Mouse (Mus musculus): Measurements from ENCODE around the gene Gngt1. TPM values are rescaled to one million over a fixed set of nuclear protein-coding genes. Genes with fewer than 3 reads are reported as not detected.

Gngt1 gene
- polyA plus RNA-seq (2015; fragmentation: Nextera tagmentation; extraction: Ambion mirVana) = not detected in 2 replicates

DNA sequence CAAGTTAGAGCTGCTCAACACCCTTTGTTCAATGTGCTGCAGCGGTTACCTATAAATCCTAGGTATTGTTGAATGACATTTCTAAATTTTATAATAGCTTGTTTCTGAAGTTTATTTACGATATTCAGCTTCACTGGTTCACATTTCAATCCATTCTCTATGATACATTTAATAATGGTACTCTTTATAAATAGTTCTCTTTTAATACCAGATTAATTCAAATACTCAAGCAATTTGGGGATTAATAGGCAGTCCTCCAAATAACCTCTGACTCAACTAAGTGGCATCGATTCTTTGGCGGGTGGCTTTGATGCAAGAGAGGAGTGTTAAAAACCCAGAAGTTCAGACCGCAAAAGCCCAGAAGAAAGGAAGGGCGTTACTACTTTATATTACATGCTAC is at the start of gene Gngt1:
Gngt1 (plus strand) TSS at position 301 of the 400 bp plus-strand sequence.

DNA sequence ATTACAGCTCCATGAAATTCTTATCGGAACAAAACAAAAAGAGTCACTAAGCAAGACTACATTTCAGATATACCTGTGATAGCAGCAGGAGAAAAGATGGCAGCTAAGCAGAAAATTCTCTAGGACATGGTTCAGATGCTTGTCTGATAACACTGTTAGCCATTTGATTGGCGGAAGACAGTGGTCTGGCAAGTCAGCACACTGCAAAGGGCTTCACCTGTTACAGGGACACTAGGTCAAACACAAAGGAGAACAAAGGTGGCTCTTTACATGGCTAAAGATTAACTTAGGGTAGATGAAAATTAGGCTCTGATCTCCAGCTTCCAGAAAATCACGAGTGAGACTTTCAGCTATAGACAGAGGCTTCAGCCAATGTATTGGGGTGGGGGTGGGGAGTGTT is 4.8 kb upstream of the Gngt1 start, which contains the start of gene Tfpi2:
Tfpi2 (minus strand) TSS at position 170 of the 400 bp plus-strand sequence.

DNA sequence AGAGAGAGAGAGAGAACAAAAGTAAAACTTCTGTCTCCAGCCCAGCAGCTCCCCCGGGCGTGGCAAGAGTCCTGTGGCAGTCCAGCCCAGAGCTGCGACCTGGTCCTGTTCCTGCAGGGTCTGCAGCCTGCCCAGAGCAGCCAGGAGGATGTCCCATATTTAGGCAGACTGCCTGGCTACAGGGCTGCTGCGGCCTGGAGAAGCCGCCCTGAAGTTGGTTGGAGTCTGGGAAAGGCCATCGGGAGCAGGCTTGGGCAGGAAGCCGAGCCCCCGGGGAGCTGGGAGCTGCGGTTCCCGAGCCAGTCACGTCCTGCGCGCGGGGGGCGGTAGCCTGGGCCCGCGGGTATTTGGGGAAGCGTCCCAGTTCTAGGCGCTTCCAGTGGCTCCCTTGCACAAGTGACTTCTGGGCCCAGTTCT is 10.3 kb downstream of the Gngt1 start, which contains the start of gene Gng11:
Gng11 (plus strand) TSS at position 15 of the 417 bp plus-strand sequence.

Other genes with a start within 250 kb of the Gngt1 start
- gene Calcr, start 229.1 kb upstream of the Gngt1 start, polyA plus RNA-seq (2015; fragmentation: Nextera tagmentation; extraction: Ambion mirVana) = 1.3 and 2.4 TPM in 2 replicates
- gene Tfpi2, start 4.9 kb upstream of the Gngt1 start, polyA plus RNA-seq (2015; fragmentation: Nextera tagmentation; extraction: Ambion mirVana) = 5.8 and 8.1 TPM in 2 replicates
- gene Gng11, start 10.1 kb downstream of the Gngt1 start, polyA plus RNA-seq (2015; fragmentation: Nextera tagmentation; extraction: Ambion mirVana) = 88.6 and 105 TPM in 2 replicates
- gene Bet1, start 93.2 kb downstream of the Gngt1 start, polyA plus RNA-seq (2015; fragmentation: Nextera tagmentation; extraction: Ambion mirVana) = 49.2 and 49.3 TPM in 2 replicates

Measured in skeletal muscle tissue, postnatal 0 days (tissue).